Mouse (Mus musculus) MEL (cell line): ENCODE measurements around the gene Mical3. TPM values are rescaled to one million over a fixed set of nuclear protein-coding genes. Genes with fewer than 3 reads are reported as not detected.
A peak's percentile ranks its signal among the peaks of the same experiment; 100 is the strongest.

ENCODE experiments used
- DNase-seq: peaks from one replicate; pipeline ENCODE4 v3.0.0; 2011; ENCODE audit warnings: low read depth, low spot score
- H3K27ac ChIP-seq: 2 replicates; pipeline ENCODE4 v1.5.1; 2012; ENCODE audit warnings: low read depth, mild to moderate bottlenecking, control low read depth, low read length, moderate library complexity; ENCODE audit not compliant: control insufficient read depth
- H3K27me3 ChIP-seq, 2 experiments: fragments of 150-350 bp in 1 of 2; sonication (generic) in 1 of 2; 2 replicates each; pipeline ENCODE4 v1.6.1; 2012; ENCODE audit warnings: low read length in 2 of 2, mild to moderate bottlenecking in 2 of 2, improper control_type of control experiment in 1 of 2, moderate library complexity in 1 of 2; ENCODE audit not compliant: insufficient read depth in 2 of 2, control insufficient read depth in 1 of 2
- H3K36me3 ChIP-seq, 2 experiments: 2 replicates each; pipeline ENCODE4 v1.6.1; 2012 to 2014; ENCODE audit warnings: low read length in 2 of 2, improper control_type of control experiment in 1 of 2, inconsistent platforms in 1 of 2, mild to moderate bottlenecking in 1 of 2; ENCODE audit not compliant: insufficient read depth in 2 of 2, control insufficient read depth in 1 of 2
- H3K4me1 ChIP-seq, 2 experiments: fragments of 150-350 bp in 1 of 2; sonication (generic) in 1 of 2; 2 replicates each; pipeline ENCODE4 v1.6.1; 2012; ENCODE audit warnings: low read length in 2 of 2, improper control_type of control experiment in 1 of 2, mild to moderate bottlenecking in 1 of 2; ENCODE audit not compliant: insufficient read depth in 2 of 2, control insufficient read depth in 1 of 2
- H3K4me3 ChIP-seq, 2 experiments: fragments of 150-350 bp in 1 of 2; sonication (generic) in 1 of 2; 2 replicates each; pipeline ENCODE4 v1.5.1; 2012; ENCODE audit warnings: low read depth in 2 of 2, low read length in 2 of 2, mild to moderate bottlenecking in 2 of 2, moderate library complexity in 2 of 2, control low read depth in 1 of 2, improper control_type of control experiment in 1 of 2; ENCODE audit not compliant: control insufficient read depth in 1 of 2, insufficient read depth in 1 of 2
- H3K79me2 ChIP-seq: 2 replicates; pipeline ENCODE4 v1.6.1; 2012; ENCODE audit warnings: mild to moderate bottlenecking, low read length, moderate library complexity; ENCODE audit not compliant: control insufficient read depth, poor library complexity, insufficient read depth
- H3K9ac ChIP-seq: 2 replicates; pipeline ENCODE4 v1.6.1; 2012; ENCODE audit warnings: low read depth, mild to moderate bottlenecking, control low read depth, low read length, moderate library complexity; ENCODE audit not compliant: control insufficient read depth, poor library complexity, severe bottlenecking
- H3K9me3 ChIP-seq: fragments of 150-350 bp; sonication (generic); replicated peaks from 2 replicates; pipeline ENCODE4 v1.6.1; 2012; ENCODE audit warnings: mild to moderate bottlenecking, low read length, improper control_type of control experiment, moderate library complexity; ENCODE audit not compliant: insufficient read depth
- BHLHE40 ChIP-seq: IDR thresholded peaks from 2 replicates; pipeline ENCODE4 v1.6.1; 2012; ENCODE audit warnings: low read depth, mild to moderate bottlenecking, inconsistent platforms, low read length, improper control_type of control experiment, borderline replicate concordance
- E2F4 ChIP-seq: IDR thresholded peaks from 2 replicates; pipeline ENCODE4 v1.6.1; 2011; ENCODE audit warnings: low read depth, low read length, improper control_type of control experiment, borderline replicate concordance
- ELF1 ChIP-seq: IDR thresholded peaks from 2 replicates; pipeline ENCODE4 v1.6.1; 2014; ENCODE audit warnings: low read depth, mild to moderate bottlenecking, inconsistent platforms, low read length, improper control_type of control experiment, moderate library complexity
- EP300 ChIP-seq, 2 experiments: IDR thresholded peaks; 2 replicates each; pipeline ENCODE4 v1.6.1; 2011; ENCODE audit warnings: improper control_type of control experiment in 2 of 2, low read length in 2 of 2, low read depth in 1 of 2, mild to moderate bottlenecking in 1 of 2
- ETS1 ChIP-seq: IDR thresholded peaks from 2 replicates; pipeline ENCODE4 v1.6.1; 2012; ENCODE audit warnings: low read depth, mild to moderate bottlenecking, inconsistent platforms, low read length, improper control_type of control experiment, moderate library complexity
- GATA1 ChIP-seq: IDR thresholded peaks from 2 replicates; pipeline ENCODE4 v1.6.1; 2011; ENCODE audit warnings: low read depth, low read length, improper control_type of control experiment
- HCFC1 ChIP-seq: IDR thresholded peaks from 2 replicates; pipeline ENCODE4 v1.6.1; 2012; ENCODE audit warnings: low read depth, mild to moderate bottlenecking, inconsistent platforms, low read length, improper control_type of control experiment, moderate library complexity
- JUND ChIP-seq: IDR thresholded peaks from 2 replicates; pipeline ENCODE4 v1.6.1; 2011; ENCODE audit warnings: low read depth, mild to moderate bottlenecking, improper control_type of control experiment, low read length
- KAT2A ChIP-seq: conservative IDR thresholded peaks from 2 replicates; pipeline ENCODE4 v1.6.1; 2012; ENCODE audit warnings: low read depth, low read length, improper control_type of control experiment, inconsistent platforms
- MAX ChIP-seq: IDR thresholded peaks from 2 replicates; pipeline ENCODE4 v1.6.1; 2011; ENCODE audit warnings: low read length, improper control_type of control experiment
- MAZ ChIP-seq: IDR thresholded peaks from 2 replicates; pipeline ENCODE4 v1.6.1; 2012; ENCODE audit warnings: low read depth, mild to moderate bottlenecking, inconsistent platforms, low read length, improper control_type of control experiment
- MEF2A ChIP-seq: IDR thresholded peaks from 2 replicates; pipeline ENCODE4 v1.6.1; 2014; ENCODE audit warnings: low read depth, mild to moderate bottlenecking, inconsistent platforms, low read length, improper control_type of control experiment; ENCODE audit not compliant: poor library complexity, insufficient replicate concordance, severe bottlenecking; ENCODE audit errors: extremely low read depth
- NELFE ChIP-seq: IDR thresholded peaks from 2 replicates; pipeline ENCODE4 v1.6.1; 2011; ENCODE audit warnings: low read depth, low read length, improper control_type of control experiment
- POLR2AphosphoS2 ChIP-seq: IDR thresholded peaks from 2 replicates; pipeline ENCODE4 v1.6.1; 2011; ENCODE audit warnings: low read length, improper control_type of control experiment
- POLR2AphosphoS5 ChIP-seq: IDR thresholded peaks from 2 replicates; pipeline ENCODE4 v1.6.1; 2012; ENCODE audit warnings: low read depth, borderline replicate concordance, mild to moderate bottlenecking, inconsistent platforms, low read length, moderate library complexity, mixed read lengths
- SIN3A ChIP-seq: IDR thresholded peaks from 2 replicates; pipeline ENCODE4 v1.6.1; 2012; ENCODE audit warnings: low read length, improper control_type of control experiment, inconsistent platforms
- SMC3 ChIP-seq: IDR thresholded peaks from 2 replicates; pipeline ENCODE4 v1.6.1; 2011; ENCODE audit warnings: low read depth, low read length, improper control_type of control experiment
- TAL1 ChIP-seq: IDR thresholded peaks from 2 replicates; pipeline ENCODE4 v1.6.1; 2012; ENCODE audit warnings: mild to moderate bottlenecking, inconsistent platforms, low read length, moderate library complexity, mixed read lengths
- TBP ChIP-seq: IDR thresholded peaks from 2 replicates; pipeline ENCODE4 v1.8.0; 2011; ENCODE audit warnings: low read depth, low read length, improper control_type of control experiment
- TCF12 ChIP-seq: IDR thresholded peaks from 2 replicates; pipeline ENCODE4 v1.6.1; 2014; ENCODE audit warnings: low read depth, mild to moderate bottlenecking, inconsistent platforms, low read length, improper control_type of control experiment, moderate library complexity
- UBTF ChIP-seq: IDR thresholded peaks from 2 replicates; pipeline ENCODE4 v1.6.1; 2012; ENCODE audit warnings: low read depth, mild to moderate bottlenecking, inconsistent platforms, low read length, improper control_type of control experiment, moderate library complexity, borderline replicate concordance; ENCODE audit not compliant: insufficient read depth
- ZMIZ1 ChIP-seq: IDR thresholded peaks from 2 replicates; pipeline ENCODE4 v1.6.1; 2012; ENCODE audit warnings: low read depth, mild to moderate bottlenecking, inconsistent platforms, low read length, improper control_type of control experiment, moderate library complexity
- ZNF384 ChIP-seq: IDR thresholded peaks from 2 replicates; pipeline ENCODE4 v1.6.1; 2012; ENCODE audit warnings: low read depth, mild to moderate bottlenecking, inconsistent platforms, low read length, improper control_type of control experiment
- polyA plus RNA-seq, 2 experiments: library from polyadenylated mRNA; stranded (reverse) in 1 of 2; unstranded in 1 of 2; fragments of >175 nt in 1 of 2; fragments of >200 nt in 1 of 2; gene quantifications; 2 replicates each; pipeline versions ENCODE4 v1.2.1 to v1.2.4; 2012; ENCODE audit warnings: low replicate concordance in 2 of 2, low read depth in 1 of 2; ENCODE audit not compliant: insufficient read length in 2 of 2, insufficient read depth in 1 of 2, missing spikeins in 1 of 2
- total RNA-seq: library from RNA; depleted of rRNA; stranded (reverse); fragments of 300-350 nt; gene quantifications from 2 replicates; pipeline ENCODE4 v1.2.3, GENCODE M21; 2012

Mical3 gene
- total and polyA plus RNA-seq, 3 experiments, result 19.8 to 125 (median 31.4) TPM

- H3K27ac ChIP-seq, result peak overlapping the region; percentile 3; the same call in 1 of the 2 replicates
- TF ChIP-seq TAL1, result no peak
- TF ChIP-seq HCFC1, result no peak
- no peak for TF ChIP-seq POLR2AphosphoS5
- TF ChIP-seq SIN3A, result no peak
- TF ChIP-seq E2F4, result no peak
- no peak for TF ChIP-seq KAT2A
- TF ChIP-seq TBP, result no peak
- no peak for TF ChIP-seq POLR2AphosphoS2
- no peak for TF ChIP-seq JUND
- TF ChIP-seq ELF1, result no peak
- no peak for TF ChIP-seq MAZ
- TF ChIP-seq SMC3, result no peak
- no peak for TF ChIP-seq MEF2A
- no peak for TF ChIP-seq TCF12
- TF ChIP-seq ETS1, result no peak
- no peak for TF ChIP-seq ZMIZ1
- TF ChIP-seq, all 39 proteins: peak for 0
- Histone ChIP-seq H3K9me3 (no peaks in the 10 kb centered on the region), H3K4me1 (peaks cover 45 to 89% of the 10 kb centered on the region in 2 experiments), H3K27me3 (no peaks in the 10 kb centered on the region), H3K36me3 (peaks cover 7 to 82% of the 10 kb centered on the region in 2 experiments), H3K79me2 (peaks cover 70% of the 10 kb centered on the region), H3K4me3 (no peak overlapping the region), H3K9ac (no peak overlapping the region)
- DNase-seq, result no peak
Measured at GRCm38 (mm10) chr6:121099831-121100230, 31.0 kb downstream of the Mical3 start.

GRCm38 (mm10) chr6:121099228-121099608 is 31.6 kb downstream of the Mical3 start:
- Histone ChIP-seq H3K79me2 (peaks cover 65% of the 10 kb centered on the region), H3K36me3 (peaks cover 7 to 82% of the 10 kb centered on the region in 2 experiments), H3K9me3 (no peaks in the 10 kb centered on the region), H3K4me3 (no peak overlapping the region), H3K4me1 (peaks cover 50 to 89% of the 10 kb centered on the region in 2 experiments), H3K27ac (peak overlapping the region; percentile 3; the same call in 1 of the 2 replicates), H3K27me3 (no peaks in the 10 kb centered on the region), H3K9ac (no peak overlapping the region)
- DNase-seq, result no peak
- no peak for TF ChIP-seq MAX
- TF ChIP-seq EP300 (IDR thresholded peaks at IDR 0.05; ENCODE audit: low read depth in 1 of 2, low read length in 2 of 2), result no peak
- TF ChIP-seq ETS1, result no peak
- no peak for TF ChIP-seq NELFE
- TF ChIP-seq GATA1, result no peak
- TF ChIP-seq TBP, result no peak
- TF ChIP-seq BHLHE40, result no peak
- no peak for TF ChIP-seq KAT2A
- no peak for TF ChIP-seq UBTF
- TF ChIP-seq ZMIZ1, result no peak
- TF ChIP-seq ZNF384, result no peak
